ENCODE assay signal across 9 mouse cellular contexts in genomic region chr11:101697156-101697861, GRCm38 (mm10). TPM values are rescaled to one million over a fixed set of nuclear protein-coding genes. Genes with fewer than 3 reads are reported as not detected.
DNase-seq lines count a peak whose midpoint lies in the region; ATAC-seq and TF ChIP-seq lines count a peak whose summit lies in the region.
"Had no signal": no experiment of that assay in that cellular context is flagged by ENCODE, and none has a peak within 500 bp of the region (broad histone marks: within the 10 kb centered on the region; RNA-seq: fewer than 3 reads in every experiment).

No protein-coding gene starts in this region.

- 94% methylated on average over 9 of the region's 9 CpGs for WGBS in forebrain, embryonic 13.5 days
- WGBS in midbrain, embryonic 13.5 days: 93% methylated on average over 9 of the region's 9 CpGs

- DNase-seq in gastrocnemius, adult 2 months: no peak
- no peak for DNase-seq in gastrocnemius, postnatal 10 days
- no peak for DNase-seq in left cerebral cortex, adult 11 months (ENCODE audit: low spot score)
- no peak for DNase-seq in left cerebral cortex, postnatal 36 days (ENCODE audit: low spot score in 2 of 2)
- DNase-seq in heart, postnatal 4 days: no peak
- DNase-seq: adrenal gland, postnatal 14 days had no signal

- peaks cover 60% of the 10 kb centered on the region for H3K4me1 ChIP-seq in E14TG2a.4 (replicated peaks; ENCODE audit: low read depth, low read length)
- peaks cover 39% of the 10 kb centered on the region for H3K4me1 ChIP-seq in forebrain, embryonic 13.5 days
- H3K4me1 ChIP-seq in midbrain, embryonic 13.5 days (replicated peaks): peaks cover 30% of the 10 kb centered on the region

- H3K9ac ChIP-seq in forebrain, embryonic 13.5 days: no peak overlapping the region; the same call in 1 of the 2 replicates
- no peak overlapping the region for H3K9ac ChIP-seq in midbrain, embryonic 13.5 days (replicated peaks)

- H3K27ac ChIP-seq in gastrocnemius, adult 2 months: peak overlapping the region; percentile 62; the same call in 1 of the 2 replicates
- H3K27ac ChIP-seq in forebrain, embryonic 13.5 days: peak overlapping the region; percentile 98
- H3K27ac ChIP-seq in midbrain, embryonic 13.5 days: peak overlapping the region; percentile 75

- H3K4me2 ChIP-seq in forebrain, embryonic 13.5 days: no peak overlapping the region
- H3K4me2 ChIP-seq in midbrain, embryonic 13.5 days (replicated peaks): no peak overlapping the region

- intact Hi-C loops in gastrocnemius, adult 2 months (cut with DNase I): no loop called here
- intact Hi-C loops in left cerebral cortex, postnatal 36 days (cut with DNase I): no loop called here

- H3K27me3 ChIP-seq in E14TG2a.4 (ENCODE audit: insufficient read depth, low read length): 0 out of 2 replicates have a peak, but pooled peaks cover 6% of the 10 kb centered on the region
- no peaks in the 10 kb centered on the region for H3K27me3 ChIP-seq in forebrain, embryonic 13.5 days
- no peaks in the 10 kb centered on the region for H3K27me3 ChIP-seq in midbrain, embryonic 13.5 days

- no peak overlapping the region for H3K4me3 ChIP-seq in gastrocnemius, adult 2 months
- peak overlapping the region; percentile 55 for H3K4me3 ChIP-seq in E14TG2a.4 (replicated peaks; ENCODE audit: low read length)
- no peak overlapping the region for H3K4me3 ChIP-seq in forebrain, embryonic 13.5 days
- no peak overlapping the region for H3K4me3 ChIP-seq in midbrain, embryonic 13.5 days (replicated peaks)

- no peak for ATAC-seq in forebrain, embryonic 13.5 days
- no peak for ATAC-seq in midbrain, embryonic 13.5 days

- no peaks in the 10 kb centered on the region for H3K36me3 ChIP-seq in E14TG2a.4 (ENCODE audit: insufficient read depth, low read length)
- H3K36me3 ChIP-seq in forebrain, embryonic 13.5 days (ENCODE audit: poor library complexity, severe bottlenecking): no peaks in the 10 kb centered on the region
- no peaks in the 10 kb centered on the region for H3K36me3 ChIP-seq in midbrain, embryonic 13.5 days

- no peak for TF ChIP-seq CTCF in gastrocnemius, adult 2 months (IDR thresholded peaks at IDR 0.05)
- no peak for TF ChIP-seq CTCF in E14TG2a.4 (conservative IDR thresholded peaks at IDR 0.05; ENCODE audit: low read length)

- no peaks in the 10 kb centered on the region for H3K9me3 ChIP-seq in E14TG2a.4 (ENCODE audit: low read length)
- no peaks in the 10 kb centered on the region for H3K9me3 ChIP-seq in forebrain, embryonic 13.5 days (replicated peaks)
- peaks cover 4% of the 10 kb centered on the region; the same call in 1 of the 2 replicates for H3K9me3 ChIP-seq in midbrain, embryonic 13.5 days

RNA-seq across cellular contexts. Expression of gene Arl4d, which starts 32.0 kb away (rescaled TPM):
- total RNA-seq in gastrocnemius, adult 2 months (2021): 10 to 100 TPM in 1 of 2 experiments, 1 to 10 TPM in 1; 6.7 to 13.1 TPM
- total RNA-seq in gastrocnemius, postnatal 10 days (2021): 10 to 100 TPM in 1 of 2 experiments, 1 to 10 TPM in 1; 7.1 to 10.7 TPM
- 32.5 and 40.6 TPM in 2 replicates for polyA plus RNA-seq in forebrain, embryonic 13.5 days (2015; fragmentation: Nextera tagmentation; extraction: Ambion mirVana)
- 5.1 and 8.4 TPM in 2 replicates for polyA plus RNA-seq in midbrain, embryonic 13.5 days (2015; fragmentation: Nextera tagmentation; extraction: Ambion mirVana)
- total RNA-seq in left cerebral cortex, postnatal 36 days (2021): 10 to 100 TPM; 18.3 to 38.8 TPM
- 10 to 100 TPM; 17.9 to 20.5 TPM for total RNA-seq in heart, postnatal 4 days (2021)

RNA-seq across cellular contexts. Expression of gene Dhx8, which starts 35.4 kb away (rescaled TPM):
- 10 to 100 TPM; 13.8 to 15.1 TPM for total RNA-seq in gastrocnemius, adult 2 months (2021)
- 10 to 100 TPM; 13.7 to 17.6 TPM for total RNA-seq in gastrocnemius, postnatal 10 days (2021)
- polyA plus RNA-seq in forebrain, embryonic 13.5 days (2015; fragmentation: Nextera tagmentation; extraction: Ambion mirVana): 39.2 and 44.8 TPM in 2 replicates
- 39.0 and 41.4 TPM in 2 replicates for polyA plus RNA-seq in midbrain, embryonic 13.5 days (2015; fragmentation: Nextera tagmentation; extraction: Ambion mirVana)
- 10 to 100 TPM; 34.1 to 37.4 TPM for total RNA-seq in left cerebral cortex, postnatal 36 days (2021)
- 10 to 100 TPM; 21.6 to 21.7 TPM for total RNA-seq in heart, postnatal 4 days (2021)
